Mouse (Mus musculus) G1E (cell line): ENCODE measurements around the gene Hprt. TPM values are rescaled to one million over a fixed set of nuclear protein-coding genes. Genes with fewer than 3 reads are reported as not detected.

Experiments
- ATAC-seq: 2 replicates; pipeline ENCODE4 v1.8.0; 2016; ENCODE audit warnings: mild to moderate bottlenecking; ENCODE audit not compliant: insufficient number of reproducible peaks, poor library complexity, low FRiP score, severe bottlenecking; ENCODE audit errors: extremely low read depth
- DNase-seq: peaks from one replicate; pipeline ENCODE4 v3.0.0; 2012; ENCODE audit warnings: low spot score
- H3K27me3 ChIP-seq: 2 replicates; pipeline ENCODE4 v1.6.1; 2012; ENCODE audit warnings: mild to moderate bottlenecking, low read length, inconsistent platforms; ENCODE audit not compliant: insufficient read depth
- H3K36me3 ChIP-seq: replicated peaks from 2 replicates; pipeline ENCODE3; 2012; ENCODE audit warnings: mild to moderate bottlenecking, inconsistent platforms
- H3K4me1 ChIP-seq: 2 replicates; pipeline ENCODE4 v1.6.1; 2012; ENCODE audit warnings: low read depth, low read length, inconsistent platforms, mixed read lengths; ENCODE audit not compliant: insufficient read depth
- H3K4me3 ChIP-seq: 2 replicates; pipeline ENCODE4 v1.5.1; 2012; ENCODE audit warnings: low read depth, mild to moderate bottlenecking, inconsistent platforms, low read length, moderate library complexity, mixed read lengths
- H3K9me3 ChIP-seq: replicated peaks from 2 replicates; pipeline ENCODE4 v1.6.1; 2012; ENCODE audit warnings: inconsistent platforms
- CTCF ChIP-seq: IDR thresholded peaks from 2 replicates; pipeline ENCODE4 v1.5.1; 2012; ENCODE audit warnings: low read depth, low read length, inconsistent platforms, mixed read lengths
- GATA1 ChIP-seq: IDR thresholded peaks from 2 replicates; pipeline ENCODE4 v1.6.1; 2012; ENCODE audit warnings: borderline replicate concordance, low read length, inconsistent platforms, mixed read lengths
- GATA2 ChIP-seq: IDR thresholded peaks from 2 replicates; pipeline ENCODE4 v1.6.1; 2012; ENCODE audit warnings: low read depth, low read length, inconsistent platforms, borderline replicate concordance
- POLR2AphosphoS5 ChIP-seq: IDR thresholded peaks from 2 replicates; pipeline ENCODE4 v1.6.1; 2012; ENCODE audit warnings: low read depth, low read length, inconsistent platforms; ENCODE audit not compliant: insufficient replicate concordance
- TAL1 ChIP-seq: conservative IDR thresholded peaks from 2 replicates; pipeline ENCODE4 v1.6.1; 2012; ENCODE audit warnings: low read depth, low read length, inconsistent platforms, mixed read lengths
- polyA plus RNA-seq: library from polyadenylated mRNA; stranded (reverse); fragments of >175 nt; gene quantifications from 2 replicates; pipeline ENCODE4 v1.2.3, GENCODE M21; 2012
- total RNA-seq, 2 experiments: library from RNA; stranded (forward) in 1 of 2; stranded (reverse) in 1 of 2; fragments of 200-1000 nt in 1 of 2; fragments of >200 nt in 1 of 2; fragmentation: Nextera tagmentation in 1 of 2; gene quantifications; 2 replicates each; pipeline ENCODE4 v1.2.3; 2014 to 2017

The Hprt gene
- total and polyA plus RNA-seq, 3 experiments = 13.1 to 435 (median 184) TPM

DNA sequence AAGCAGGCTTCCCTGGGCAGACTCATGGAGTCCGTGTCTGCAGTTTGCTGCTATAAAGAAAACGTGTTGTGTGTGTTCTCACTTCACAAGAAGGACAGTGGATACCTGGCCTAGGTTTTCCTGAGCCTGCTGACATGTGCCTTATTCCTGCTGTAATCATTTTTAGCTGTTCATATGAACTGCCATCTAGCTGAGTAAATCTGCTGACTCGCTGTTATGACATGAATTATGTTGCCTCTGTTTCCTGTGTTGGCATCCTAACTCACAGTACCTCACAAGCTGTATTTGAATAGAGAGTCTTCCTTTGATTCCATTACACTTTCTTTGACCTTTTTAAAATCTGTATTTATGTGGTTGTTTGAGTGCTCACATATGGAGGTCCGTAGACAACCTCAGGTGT lies 50.3 kb downstream of the Hprt start:
- Histone ChIP-seq H3K27me3 (no peaks in the 10 kb centered on the region), H3K9me3 (no peaks in the 10 kb centered on the region), H3K4me1 (peaks cover 4% of the 10 kb centered on the region; the same call in 1 of the 2 replicates), H3K36me3 (no peaks in the 10 kb centered on the region), H3K4me3 (no peak overlapping the region)
- DNase-seq = no peak
- ATAC-seq = no peak
- TF ChIP-seq POLR2AphosphoS5 (no peak), GATA1 (no peak), TAL1 (no peak), CTCF (no peak), GATA2 (no peak)

DNA sequence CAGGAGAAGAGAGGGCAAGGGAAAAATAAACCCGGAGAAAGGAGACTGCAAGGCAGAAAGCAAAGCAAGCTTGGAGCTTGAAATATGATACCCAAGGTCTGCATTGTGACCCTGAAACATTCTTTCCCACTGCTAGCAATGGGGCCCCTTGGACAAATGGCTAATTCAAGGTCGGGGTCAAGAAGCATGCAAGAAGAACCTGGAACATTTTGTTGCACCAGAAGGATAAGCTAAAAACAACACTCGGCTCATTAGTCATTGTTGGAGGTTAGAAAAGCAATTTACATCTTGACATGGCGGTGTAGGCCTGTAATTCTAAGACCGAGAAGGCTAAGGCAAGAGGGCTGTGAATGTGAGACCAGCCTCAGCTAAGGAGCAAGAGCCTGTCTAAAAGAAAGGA lies 51.7 kb downstream of the Hprt start:
- H3K4me3 ChIP-seq = no peak overlapping the region
- peaks cover 4% of the 10 kb centered on the region; the same call in 1 of the 2 replicates for H3K4me1 ChIP-seq
- no peaks in the 10 kb centered on the region for H3K36me3 ChIP-seq
- DNase-seq (no peak), ATAC-seq (no peak)
- no peaks in the 10 kb centered on the region for H3K27me3 ChIP-seq
- no peaks in the 10 kb centered on the region for H3K9me3 ChIP-seq
- TF ChIP-seq TAL1 = no peak
- no peak for TF ChIP-seq POLR2AphosphoS5
- TF ChIP-seq CTCF = no peak
- TF ChIP-seq GATA2 = no peak
- no peak for TF ChIP-seq GATA1

DNA sequence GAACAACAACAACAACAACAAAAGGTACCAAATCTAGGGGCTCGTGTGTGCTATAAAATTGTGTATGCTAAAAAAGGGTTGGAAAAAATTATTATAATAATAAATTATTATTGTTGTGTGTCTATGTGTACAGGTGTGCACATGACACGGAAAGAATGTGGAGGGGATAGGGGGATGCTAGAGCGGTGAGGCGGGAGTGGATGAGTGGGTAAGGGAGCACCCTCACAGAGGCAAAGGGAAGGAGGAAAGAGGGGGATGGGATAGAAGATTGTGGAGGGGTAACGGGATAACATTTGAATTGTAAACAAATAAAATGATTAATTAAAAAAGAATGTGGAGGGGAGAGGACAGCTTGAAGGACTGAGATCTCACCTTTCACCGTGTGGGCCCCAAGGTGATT lies 52.2 kb downstream of the Hprt start:
- DNase-seq = no peak
- ATAC-seq = no peak
- H3K4me3 ChIP-seq = no peak overlapping the region
- no peaks in the 10 kb centered on the region for H3K36me3 ChIP-seq
- TF ChIP-seq POLR2AphosphoS5 (no peak), GATA1 (no peak), CTCF (no peak), GATA2 (no peak), TAL1 (no peak)
- no peaks in the 10 kb centered on the region for H3K27me3 ChIP-seq
- no peaks in the 10 kb centered on the region for H3K9me3 ChIP-seq
- peaks cover 5% of the 10 kb centered on the region; the same call in 1 of the 2 replicates for H3K4me1 ChIP-seq

DNA sequence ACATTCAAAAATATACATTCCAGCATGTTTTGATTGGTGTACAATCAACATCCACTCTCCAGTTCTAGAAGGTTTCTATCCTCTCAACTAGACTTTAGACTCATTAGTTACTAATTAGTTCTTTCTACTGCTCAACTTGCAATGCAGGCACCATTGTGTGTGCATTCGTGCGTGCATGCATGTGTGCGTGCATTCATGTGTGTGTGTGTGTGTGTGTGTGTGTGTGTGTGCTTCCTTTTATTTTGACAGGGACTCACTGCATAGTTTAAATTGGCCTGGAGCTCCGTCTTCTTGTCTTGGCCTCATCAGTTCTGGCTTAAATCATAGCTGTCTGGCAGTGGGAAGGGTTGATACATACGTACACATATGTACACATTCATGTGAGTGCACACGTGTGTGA lies 53.1 kb downstream of the Hprt start:
- H3K9me3 ChIP-seq = no peaks in the 10 kb centered on the region
- DNase-seq = no peak
- no peak overlapping the region for H3K4me3 ChIP-seq
- no peaks in the 10 kb centered on the region for H3K36me3 ChIP-seq
- no peak for ATAC-seq
- peaks cover 13% of the 10 kb centered on the region for H3K4me1 ChIP-seq
- no peak for TF ChIP-seq GATA1
- TF ChIP-seq POLR2AphosphoS5 = no peak
- no peak for TF ChIP-seq GATA2
- H3K27me3 ChIP-seq = no peaks in the 10 kb centered on the region

DNA sequence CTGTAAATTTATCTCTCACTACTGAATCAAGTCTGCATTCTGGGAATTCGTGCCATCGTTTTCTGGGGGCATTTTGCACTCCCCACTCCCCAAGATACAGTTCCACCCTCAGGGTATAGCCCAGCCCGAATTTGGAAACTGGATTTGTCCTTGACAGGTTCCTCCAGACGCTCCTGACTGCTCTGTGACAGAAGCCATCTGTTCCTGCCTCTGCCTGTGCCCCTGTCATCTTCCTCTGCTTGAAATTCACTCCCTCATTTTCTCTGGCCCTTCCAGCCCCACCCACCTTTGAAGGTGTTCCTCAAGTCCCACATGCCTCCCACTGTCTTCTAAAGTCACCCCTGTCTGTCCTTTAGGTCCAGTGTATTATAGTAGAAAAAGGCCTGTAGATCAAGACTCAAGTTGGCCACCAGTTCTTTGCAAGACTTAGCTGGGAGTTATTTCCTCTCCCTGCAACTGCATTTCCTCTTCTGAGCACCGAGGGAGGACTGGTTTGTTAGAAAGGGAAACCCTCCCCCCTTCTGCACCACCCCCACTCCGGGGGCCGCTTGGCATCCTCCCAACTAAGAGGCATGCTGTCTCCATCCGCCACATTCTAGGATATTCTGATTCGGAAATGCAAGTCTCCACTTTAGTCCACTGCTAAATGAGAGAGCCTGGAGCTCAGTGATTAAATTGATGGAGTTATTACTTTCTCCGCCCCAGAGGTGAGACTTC lies 57.4 kb downstream of the Hprt start:
- DNase-seq (no peak), ATAC-seq (no peak)
- H3K36me3 ChIP-seq = no peaks in the 10 kb centered on the region
- peaks cover 21% of the 10 kb centered on the region for H3K4me1 ChIP-seq
- H3K4me3 ChIP-seq = no peak overlapping the region
- TF ChIP-seq GATA1 (no peak), CTCF (no peak), POLR2AphosphoS5 (no peak), GATA2 (no peak), TAL1 (no peak)
- H3K9me3 ChIP-seq = no peaks in the 10 kb centered on the region
- H3K27me3 ChIP-seq = no peaks in the 10 kb centered on the region

DNA sequence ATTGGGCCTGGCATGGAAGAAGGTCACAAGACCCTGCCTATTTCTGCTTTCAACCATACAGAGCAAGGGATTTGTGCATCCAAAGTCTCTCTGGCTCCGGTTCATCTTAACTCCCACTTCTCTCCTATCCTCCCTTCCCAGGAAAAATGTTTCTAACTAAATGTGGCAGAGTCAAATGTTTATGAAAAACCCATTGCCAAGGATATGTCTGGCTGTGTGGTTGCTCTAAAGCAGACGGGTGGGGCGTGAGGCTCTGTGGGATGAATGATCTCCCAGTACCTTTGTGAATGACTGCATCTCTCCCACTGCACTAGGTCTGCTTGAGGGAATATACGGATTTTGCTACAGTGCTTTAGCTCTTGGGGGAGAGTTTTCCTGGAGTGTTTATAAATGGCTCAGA lies 58.1 kb downstream of the Hprt start:
- DNase-seq (no peak), ATAC-seq (no peak)
- H3K4me3 ChIP-seq = no peak overlapping the region
- H3K4me1 ChIP-seq = peaks cover 24% of the 10 kb centered on the region
- TF ChIP-seq GATA1 = no peak
- TF ChIP-seq TAL1 = no peak
- TF ChIP-seq POLR2AphosphoS5 = no peak
- TF ChIP-seq GATA2 = no peak
- TF ChIP-seq CTCF = no peak
- H3K27me3 ChIP-seq = no peaks in the 10 kb centered on the region
- no peaks in the 10 kb centered on the region for H3K36me3 ChIP-seq
- H3K9me3 ChIP-seq = no peaks in the 10 kb centered on the region
